Mouse (Mus musculus) lung, embryonic 15.5 days (tissue): ENCODE data around the gene Cacng6. TPM values are rescaled to one million over a fixed set of nuclear protein-coding genes. Genes with fewer than 3 reads are reported as not detected.

Source experiments
- ATAC-seq: fragments of 200-750 bp; cut with Nextera tagmentation; 2 replicates; pipeline ENCODE4 v1.8.0; 2017; ENCODE audit warnings: moderate number of reproducible peaks, borderline replicate concordance; ENCODE audit not compliant: low FRiP score, low TSS enrichment; ENCODE audit errors: extremely low read depth
- H3K27ac ChIP-seq: fragments of 300-500 bp; sonication (generic); 2 replicates; pipeline ENCODE4 v1.5.1; 2015; ENCODE audit warnings: moderate library complexity, mild to moderate bottlenecking, inconsistent platforms
- H3K27me3 ChIP-seq: fragments of 300-500 bp; sonication (generic); 2 replicates; pipeline ENCODE4 v1.6.1; 2015; ENCODE audit warnings: inconsistent platforms
- H3K36me3 ChIP-seq: fragments of 300-500 bp; sonication (generic); 2 replicates; pipeline ENCODE4 v1.6.1; 2015; ENCODE audit warnings: inconsistent platforms
- H3K4me1 ChIP-seq: fragments of 300-500 bp; sonication (generic); 2 replicates; pipeline ENCODE4 v1.6.1; 2015; ENCODE audit warnings: inconsistent platforms
- H3K4me2 ChIP-seq: fragments of 300-500 bp; sonication (generic); 2 replicates; pipeline ENCODE4 v1.6.1; 2015; ENCODE audit warnings: inconsistent platforms, mild to moderate bottlenecking, moderate library complexity
- H3K4me3 ChIP-seq: fragments of 300-500 bp; sonication (generic); 2 replicates; pipeline ENCODE4 v1.5.1; 2015; ENCODE audit warnings: mild to moderate bottlenecking, inconsistent platforms
- H3K9ac ChIP-seq: fragments of 300-500 bp; sonication (generic); 2 replicates; pipeline ENCODE4 v1.6.1; 2015; ENCODE audit warnings: inconsistent platforms
- H3K9me3 ChIP-seq: fragments of 300-500 bp; sonication (generic); 2 replicates; pipeline ENCODE4 v1.6.1; 2016; ENCODE audit warnings: inconsistent platforms
- WGBS: fragments of 180-500 bp; shearing (Covaris S2); methylation state at CpG from one replicate; pipeline ENCODE4 v1.1.7; 2015; 5-methylcytosine and 5-hydroxymethylcytosine counted together
- polyA plus RNA-seq: library from polyadenylated mRNA; unstranded; fragments of >200 nt; fragmentation: Nextera tagmentation; extraction: Ambion mirVana; gene quantifications from 2 replicates; pipeline ENCODE4 v1.2.1, GENCODE M21; 2015

Cacng6 gene
- 0.30 TPM in 1 of 2 replicates, not detected in the other for polyA plus RNA-seq

DNA sequence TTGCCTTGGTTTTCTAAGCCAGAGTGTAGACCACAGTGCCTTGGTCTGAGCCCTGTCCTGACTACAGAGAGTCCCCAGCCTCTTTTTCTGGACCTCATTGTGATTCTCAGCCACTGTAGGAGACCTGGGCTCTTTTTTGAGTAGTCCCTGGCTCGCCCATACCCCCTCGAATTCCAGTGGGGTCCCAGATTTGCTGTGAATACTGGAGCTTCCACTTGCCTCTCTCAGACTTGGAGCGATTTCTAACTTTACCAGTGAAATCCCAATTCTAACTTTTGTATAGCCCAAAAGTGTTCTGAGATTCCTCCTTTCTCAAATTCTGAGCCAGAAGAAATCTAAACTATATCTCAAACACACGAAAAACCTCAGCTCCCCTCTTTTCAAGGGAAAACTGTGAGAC, at the start of gene Cacng6:
Cacng6 (plus strand) TSS at position 301 of the 400 bp plus-strand sequence.
- WGBS = 42% methylated on average over 4 of the region's 4 CpGs
- no peak for ATAC-seq
- H3K9ac ChIP-seq = no peak within 1 kb of the TSS
- H3K27me3 ChIP-seq = peaks cover 60% of the 10 kb centered on the region
- H3K36me3 ChIP-seq = no peaks in the 10 kb centered on the region
- H3K27ac ChIP-seq = no peak within 1 kb of the TSS
- H3K4me1 ChIP-seq = no peaks in the 10 kb centered on the region
- H3K4me3 ChIP-seq = no peak within 1 kb of the TSS
- peak within 1 kb of the TSS; percentile 40 for H3K4me2 ChIP-seq
- no peaks in the 10 kb centered on the region for H3K9me3 ChIP-seq

DNA sequence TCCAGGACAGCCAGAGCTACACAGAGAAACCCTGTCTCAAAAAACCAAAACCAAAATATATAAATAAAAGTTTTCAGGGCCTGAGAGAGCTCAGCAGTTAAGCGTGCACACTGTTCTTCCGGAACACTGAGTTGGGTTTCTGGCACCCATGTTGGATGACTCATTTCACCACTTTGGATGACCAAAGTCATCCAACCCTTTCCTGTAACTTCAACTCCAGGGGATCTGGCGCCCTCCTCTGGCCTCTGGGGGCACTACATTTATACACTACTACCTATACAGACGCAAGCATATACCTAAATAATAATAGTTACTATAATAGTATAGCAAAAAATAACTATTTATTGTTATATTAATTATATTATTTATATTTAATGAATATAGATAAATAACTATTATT, 47.2 kb upstream of the Cacng6 start:
- no peak overlapping the region for H3K9ac ChIP-seq
- no peaks in the 10 kb centered on the region for H3K36me3 ChIP-seq
- H3K4me3 ChIP-seq = no peak overlapping the region
- WGBS = 46% methylated on average over 4 of the region's 4 CpGs
- no peaks in the 10 kb centered on the region for H3K27me3 ChIP-seq
- H3K27ac ChIP-seq = no peak overlapping the region
- H3K4me2 ChIP-seq = no peak overlapping the region
- ATAC-seq = no peak
- H3K9me3 ChIP-seq = no peaks in the 10 kb centered on the region
- H3K4me1 ChIP-seq = no peaks in the 10 kb centered on the region

GRCm38 (mm10) chr7:3382123-3382522, 41.9 kb upstream of the Cacng6 start:
- Histone ChIP-seq H3K27ac (no peak overlapping the region), H3K27me3 (no peaks in the 10 kb centered on the region), H3K36me3 (no peaks in the 10 kb centered on the region), H3K4me3 (no peak overlapping the region), H3K4me2 (no peak overlapping the region), H3K4me1 (no peaks in the 10 kb centered on the region), H3K9me3 (no peaks in the 10 kb centered on the region), H3K9ac (no peak overlapping the region)
- WGBS = 73% methylated on average over 9 of the region's 9 CpGs
- ATAC-seq = no peak

DNA sequence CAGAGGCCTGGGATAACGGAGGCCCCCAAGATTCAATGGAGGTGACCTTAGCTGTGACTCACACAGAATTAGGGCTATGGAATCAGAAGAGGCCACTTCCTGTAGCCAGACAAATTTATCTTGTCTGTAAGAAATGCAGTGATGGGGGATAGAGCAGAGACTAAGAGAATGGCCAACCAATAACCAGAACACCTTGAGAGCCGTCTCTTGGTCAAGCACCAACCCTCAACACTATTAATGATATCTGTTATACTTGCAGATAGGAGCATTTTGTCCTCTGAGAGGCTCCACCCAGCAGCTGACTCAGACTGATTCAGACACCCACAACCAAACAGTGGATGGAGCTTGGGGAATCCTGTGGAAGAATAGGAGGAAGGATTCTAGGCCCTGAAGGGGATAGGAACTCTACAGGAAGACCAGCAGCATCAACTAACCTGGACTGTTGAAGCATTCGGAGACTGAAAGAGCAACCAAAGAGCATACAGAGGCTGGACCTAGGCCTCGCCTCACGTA, 39.1 kb upstream of the Cacng6 start:
- Histone ChIP-seq H3K4me3 (no peak overlapping the region), H3K27ac (no peak overlapping the region), H3K4me2 (no peak overlapping the region), H3K9me3 (no peaks in the 10 kb centered on the region), H3K27me3 (no peaks in the 10 kb centered on the region), H3K9ac (no peak overlapping the region), H3K4me1 (0 out of 2 replicates have a peak, but pooled peaks cover 2% of the 10 kb centered on the region), H3K36me3 (no peaks in the 10 kb centered on the region)
- 82% methylated on average over 5 of the region's 5 CpGs for WGBS
- ATAC-seq = no peak

GRCm38 (mm10) chr7:3386036-3386730, 37.8 kb upstream of the Cacng6 start:
- Histone ChIP-seq H3K27me3 (no peaks in the 10 kb centered on the region), H3K36me3 (no peaks in the 10 kb centered on the region), H3K9me3 (no peaks in the 10 kb centered on the region), H3K4me3 (no peak overlapping the region), H3K4me2 (no peak overlapping the region), H3K9ac (no peak overlapping the region), H3K4me1 (peaks cover 9% of the 10 kb centered on the region; the same call in 1 of the 2 replicates), H3K27ac (no peak overlapping the region)
- 74% methylated on average over 6 of the region's 6 CpGs for WGBS
- no peak for ATAC-seq

GRCm38 (mm10) chr7:3387761-3388160, 36.2 kb upstream of the Cacng6 start:
- no peak for ATAC-seq

GRCm38 (mm10) chr7:3388885-3389284, 35.1 kb upstream of the Cacng6 start:
- Histone ChIP-seq H3K4me2 (peak overlapping the region; percentile 57; the same call in 1 of the 2 replicates), H3K9me3 (no peaks in the 10 kb centered on the region), H3K27ac (no peak overlapping the region), H3K36me3 (no peaks in the 10 kb centered on the region), H3K9ac (no peak overlapping the region), H3K27me3 (no peaks in the 10 kb centered on the region), H3K4me3 (no peak overlapping the region), H3K4me1 (peaks cover 12% of the 10 kb centered on the region; the same call in 1 of the 2 replicates)
- no peak for ATAC-seq
- WGBS = 52% methylated on average over 6 of the region's 6 CpGs

More at GRCm38 (mm10) chr7:3387761-3388160, 36.2 kb upstream of the Cacng6 start:
- no peak overlapping the region for H3K4me2 ChIP-seq
- H3K27ac ChIP-seq = no peak overlapping the region
- H3K36me3 ChIP-seq = no peaks in the 10 kb centered on the region
- H3K4me1 ChIP-seq = peaks cover 12% of the 10 kb centered on the region; the same call in 1 of the 2 replicates
- H3K4me3 ChIP-seq = no peak overlapping the region
- no peak overlapping the region for H3K9ac ChIP-seq
- H3K27me3 ChIP-seq = no peaks in the 10 kb centered on the region
- no peaks in the 10 kb centered on the region for H3K9me3 ChIP-seq
- 74% methylated on average over 18 of the region's 18 CpGs for WGBS

DNA sequence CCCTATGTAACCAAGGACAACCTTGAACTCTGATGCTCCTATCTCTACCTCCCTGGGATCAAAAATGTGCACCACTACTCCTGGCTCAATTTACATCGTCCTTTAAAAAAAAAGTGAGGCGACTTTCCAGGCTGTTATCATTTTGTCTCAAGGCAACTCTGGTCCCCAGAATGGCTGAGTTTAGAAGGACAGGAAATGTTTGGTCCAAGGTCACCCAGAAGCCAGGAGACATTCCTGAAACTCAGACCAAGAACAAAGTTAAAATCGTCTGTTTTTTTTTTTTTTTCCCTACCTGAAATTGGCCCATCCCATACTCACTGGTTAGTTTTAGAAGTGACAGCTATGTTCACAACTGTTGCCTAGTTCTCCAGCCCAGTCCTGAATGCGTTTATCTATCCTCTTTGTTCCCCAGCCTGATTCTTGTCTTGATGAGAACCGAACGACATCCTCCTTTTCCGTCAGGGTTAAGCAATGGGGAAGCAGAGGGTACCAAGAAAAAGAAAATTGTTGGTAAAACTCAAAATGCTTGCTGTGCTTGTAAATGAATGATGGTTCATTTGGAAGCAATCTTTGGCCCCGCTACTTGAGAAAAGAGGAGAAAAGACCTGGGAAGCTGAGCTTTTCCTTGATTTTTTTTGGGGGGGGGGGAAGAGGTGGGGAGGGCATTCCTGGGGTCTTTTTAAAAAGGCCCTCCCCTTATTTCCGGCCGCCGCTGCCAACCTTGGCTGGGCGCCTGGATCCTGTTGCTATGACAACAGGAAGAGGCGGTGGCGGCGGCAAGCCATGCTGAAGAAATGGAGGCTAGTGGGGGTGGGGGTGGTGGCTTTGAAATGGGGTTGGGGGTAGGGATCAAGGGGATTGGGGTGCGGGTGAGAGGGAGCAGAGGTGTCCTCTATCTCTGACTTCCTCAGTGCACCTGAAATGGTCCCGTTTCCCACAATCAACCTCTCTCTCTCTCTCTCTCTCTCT, 34.3 kb upstream of the Cacng6 start:
- Histone ChIP-seq H3K4me2 (peak overlapping the region; percentile 57), H3K27me3 (no peaks in the 10 kb centered on the region), H3K27ac (no peak overlapping the region), H3K9ac (no peak overlapping the region), H3K36me3 (no peaks in the 10 kb centered on the region), H3K4me3 (peak overlapping the region; percentile 36), H3K4me1 (peaks cover 12% of the 10 kb centered on the region; the same call in 1 of the 2 replicates), H3K9me3 (no peaks in the 10 kb centered on the region)
- peak; percentile 56; the same call in 1 of the 2 replicates for ATAC-seq
- WGBS = under 1% methylated on average over 14 of the region's 17 CpGs

DNA sequence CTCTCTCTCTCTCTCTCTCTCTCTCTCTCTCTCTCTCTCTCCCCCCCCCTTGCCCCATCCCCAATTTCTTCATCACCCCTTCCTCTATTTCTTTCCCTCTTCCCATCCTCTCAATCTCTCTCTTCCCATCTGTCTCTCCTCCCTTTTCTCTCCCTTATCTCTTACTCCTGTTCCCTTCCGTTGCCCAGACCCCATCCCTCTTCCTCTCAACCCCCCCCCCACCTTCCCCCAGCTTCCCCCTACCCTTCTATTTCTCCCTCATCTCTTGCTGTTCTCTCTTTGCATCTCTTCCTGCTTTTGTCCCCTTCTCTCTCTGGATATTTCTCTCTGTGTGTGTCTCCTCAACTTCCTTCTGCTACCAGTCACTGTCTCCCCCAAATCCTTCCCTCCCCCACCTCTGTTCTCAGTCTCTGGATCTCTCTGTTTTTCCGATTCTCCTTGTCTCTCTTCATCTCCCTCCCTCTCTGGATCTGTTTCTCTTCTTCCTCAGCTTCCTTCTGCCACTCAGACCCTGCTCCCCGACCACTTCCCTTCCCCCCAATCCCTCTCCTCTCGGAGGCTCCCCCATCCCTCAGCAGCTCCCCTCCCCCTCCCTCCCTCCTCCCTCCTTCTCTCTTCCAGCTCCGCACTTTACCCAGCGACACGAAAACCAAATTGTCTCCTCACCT, 33.4 kb upstream of the Cacng6 start, which contains the start of gene Cacng8:
Cacng8 (plus strand) TSS at position 271 of the 668 bp plus-strand sequence.
- 0% methylated on average over 7 of the region's 7 CpGs for WGBS

GRCm38 (mm10) chr7:3391081-3391451, 32.9 kb upstream of the Cacng6 start:
- Histone ChIP-seq H3K27me3 (no peaks in the 10 kb centered on the region), H3K36me3 (no peaks in the 10 kb centered on the region), H3K27ac (no peak overlapping the region), H3K9me3 (no peaks in the 10 kb centered on the region), H3K4me3 (peak overlapping the region; percentile 36), H3K9ac (no peak overlapping the region), H3K4me2 (peak overlapping the region; percentile 57), H3K4me1 (peaks cover 12% of the 10 kb centered on the region; the same call in 1 of the 2 replicates)
- 6% methylated on average over 12 of the region's 12 CpGs for WGBS
- ATAC-seq = no peak

More for the DNA sequence above, 33.4 kb upstream of the Cacng6 start, which contains the start of gene Cacng8:
- Histone ChIP-seq H3K36me3 (no peaks in the 10 kb centered on the region), H3K4me2 (peak within 1 kb of the TSS; percentile 57), H3K27ac (no peak within 1 kb of the TSS), H3K4me3 (peak within 1 kb of the TSS; percentile 36), H3K9me3 (no peaks in the 10 kb centered on the region), H3K9ac (no peak within 1 kb of the TSS), H3K27me3 (no peaks in the 10 kb centered on the region), H3K4me1 (peaks cover 12% of the 10 kb centered on the region; the same call in 1 of the 2 replicates)
- no peak for ATAC-seq

DNA sequence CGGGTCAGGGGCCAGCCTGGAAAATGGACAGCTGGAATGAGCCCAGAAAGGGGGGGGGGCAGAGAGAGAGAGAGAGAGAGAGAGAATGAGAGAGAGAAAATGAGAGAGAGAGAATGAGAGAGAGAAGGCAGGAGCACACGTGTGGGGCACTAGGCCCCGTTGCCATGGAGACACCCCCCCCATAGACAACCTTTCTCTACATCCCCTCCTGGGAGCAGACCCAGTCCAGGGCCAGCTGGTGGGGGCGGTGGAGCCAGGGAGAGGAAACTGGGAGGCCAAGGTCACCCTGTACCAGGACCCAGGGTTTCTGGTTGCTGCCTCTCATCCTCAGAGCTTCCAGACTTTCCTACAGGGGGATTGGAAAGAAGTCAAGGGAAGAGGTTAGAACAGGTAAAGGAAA, 32.2 kb upstream of the Cacng6 start:
- 0 out of 2 replicates have a peak overlapping the region, but pooled peaks have one; percentile 8 for H3K4me2 ChIP-seq
- 16% methylated on average over 4 of the region's 4 CpGs for WGBS
- ATAC-seq = no peak

More for the DNA sequence above, 32.2 kb upstream of the Cacng6 start:
- Histone ChIP-seq H3K4me3 (no peak overlapping the region), H3K9me3 (no peaks in the 10 kb centered on the region), H3K27ac (no peak overlapping the region), H3K4me1 (peaks cover 12% of the 10 kb centered on the region; the same call in 1 of the 2 replicates), H3K27me3 (no peaks in the 10 kb centered on the region), H3K36me3 (no peaks in the 10 kb centered on the region), H3K9ac (no peak overlapping the region)
